Mouse (Mus musculus) brain, embryonic 14.5 days (tissue): Measurements from ENCODE around the gene Hddc2. TPM values are rescaled to one million over a fixed set of nuclear protein-coding genes. Genes with fewer than 3 reads are reported as not detected.

Experiments used
- DNase-seq: peaks from one replicate; pipeline ENCODE4 v3.0.0-alpha.2; 2011; ENCODE audit warnings: low read depth
- CTCF ChIP-seq: fragments of 200-500 bp; IDR thresholded peaks from 2 replicates; pipeline ENCODE4 v1.5.1; 2012; ENCODE audit warnings: inconsistent platforms, mild to moderate bottlenecking, moderate library complexity, borderline replicate concordance; ENCODE audit not compliant: insufficient read depth, insufficient read length; ENCODE audit errors: extremely low read depth
- POLR2A ChIP-seq: fragments of 200-500 bp; IDR thresholded peaks from 2 replicates; pipeline ENCODE4 v1.6.1; 2012; ENCODE audit warnings: mild to moderate bottlenecking, inconsistent platforms, borderline replicate concordance; ENCODE audit not compliant: poor library complexity, insufficient read depth, insufficient read length, severe bottlenecking; ENCODE audit errors: extremely low read depth
- polyA plus RNA-seq: library from polyadenylated mRNA; depleted of rRNA; stranded (reverse); fragments of >200 nt; gene quantifications from 2 replicates; pipeline ENCODE4 v1.2.3, GENCODE M21; 2012; rRNA removed

Hddc2 gene
- polyA plus RNA-seq: 26.4 and 30.5 TPM in 2 replicates

DNA sequence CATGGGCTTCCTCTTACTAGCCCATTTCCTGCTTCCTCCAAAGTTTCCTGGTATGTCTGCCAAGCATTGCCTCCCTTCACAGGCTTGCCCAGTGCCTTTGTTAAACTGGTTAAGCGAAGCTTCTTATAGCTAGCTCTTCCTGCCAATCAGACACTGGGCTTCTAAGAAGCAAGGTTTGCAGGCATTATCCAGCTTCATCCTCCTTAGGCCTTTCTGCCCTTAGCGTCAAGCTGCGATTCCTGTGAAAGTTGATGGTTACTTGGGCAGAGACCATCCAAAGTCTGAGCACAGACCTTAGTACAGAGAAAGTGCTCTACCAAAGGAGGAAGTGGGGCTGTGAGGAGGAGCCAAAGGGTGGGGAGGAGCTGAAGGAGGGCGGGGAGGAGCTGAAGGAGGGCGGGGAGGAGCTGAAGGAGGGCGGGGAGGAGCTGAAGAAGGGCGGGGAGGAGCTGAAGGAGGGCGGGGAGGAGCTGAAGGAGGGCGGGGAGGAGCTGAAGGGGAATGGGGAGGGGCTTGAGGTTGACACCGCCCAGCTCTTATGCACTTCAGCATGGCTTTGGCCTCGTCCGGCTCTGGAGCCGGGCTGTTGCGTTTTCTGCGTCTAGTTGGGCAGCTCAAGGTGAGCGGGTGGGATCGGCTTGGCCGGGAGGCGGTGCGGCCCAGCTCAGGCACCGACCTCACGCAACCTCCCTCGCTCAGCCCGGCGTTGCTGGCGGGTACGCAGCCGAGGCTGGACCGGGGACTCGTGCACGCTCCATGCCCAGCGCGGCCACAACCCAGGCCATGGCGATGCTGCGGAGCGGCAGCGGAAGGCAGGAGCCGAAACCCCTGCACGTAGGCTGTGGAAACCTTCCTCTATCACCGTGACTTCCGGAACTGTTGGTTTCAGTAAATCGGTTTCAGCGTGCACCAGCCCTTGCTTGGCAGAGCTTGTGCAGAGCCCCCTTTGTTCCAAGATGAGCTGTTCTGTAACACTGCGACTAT, at the start of gene Hddc2:
Gene Hddc2 (plus strand): TSS at position 519 of the 984 bp plus-strand sequence.
- TF ChIP-seq POLR2A: peak; percentile 63
- TF ChIP-seq CTCF: no peak

DNA sequence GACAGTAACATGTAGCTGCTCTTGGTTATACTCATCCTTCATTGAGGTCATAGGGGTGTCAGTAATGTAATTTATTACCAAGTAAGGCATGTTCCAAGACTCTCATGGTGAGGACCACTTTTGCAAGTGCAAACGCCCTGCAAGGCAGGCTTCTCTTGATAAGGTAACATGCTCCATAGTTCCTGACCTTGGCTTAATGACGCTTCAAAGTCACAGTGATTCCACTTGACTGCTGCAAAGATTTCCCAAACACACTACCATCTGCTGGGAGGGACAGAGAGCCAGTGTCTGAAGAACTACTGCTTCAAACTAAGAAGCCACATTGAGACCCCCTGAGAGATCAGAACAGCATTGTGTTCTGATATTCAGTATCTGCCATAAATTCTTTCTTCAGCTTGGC, 40.4 kb upstream of the Hddc2 start:
- DNase-seq: no peak
- no peak for TF ChIP-seq POLR2A
- TF ChIP-seq CTCF: no peak

More for the DNA sequence above, at the start of gene Hddc2:
- DNase-seq: peak; percentile 94

DNA sequence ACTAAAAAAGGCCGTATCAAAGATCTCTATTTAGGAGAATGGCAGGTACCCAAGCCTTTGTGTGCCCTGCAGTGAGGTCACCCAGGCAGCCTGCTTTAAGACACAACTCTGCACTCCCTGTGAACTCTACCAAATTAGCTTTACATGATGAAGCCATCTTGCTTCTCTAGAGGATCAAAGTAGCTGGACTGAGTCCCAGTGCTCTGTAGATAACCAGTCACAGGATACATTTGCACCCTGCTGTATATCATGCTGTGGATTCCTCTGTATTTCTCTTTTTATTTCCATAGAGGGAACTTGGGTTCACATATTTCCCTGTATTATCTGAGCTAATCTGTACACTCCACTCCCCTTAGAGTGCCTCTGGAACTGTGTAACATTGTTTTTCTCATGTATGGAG, 40.0 kb upstream of the Hddc2 start:
- peak; percentile 65 for DNase-seq
- TF ChIP-seq CTCF (no peak), POLR2A (no peak)

DNA sequence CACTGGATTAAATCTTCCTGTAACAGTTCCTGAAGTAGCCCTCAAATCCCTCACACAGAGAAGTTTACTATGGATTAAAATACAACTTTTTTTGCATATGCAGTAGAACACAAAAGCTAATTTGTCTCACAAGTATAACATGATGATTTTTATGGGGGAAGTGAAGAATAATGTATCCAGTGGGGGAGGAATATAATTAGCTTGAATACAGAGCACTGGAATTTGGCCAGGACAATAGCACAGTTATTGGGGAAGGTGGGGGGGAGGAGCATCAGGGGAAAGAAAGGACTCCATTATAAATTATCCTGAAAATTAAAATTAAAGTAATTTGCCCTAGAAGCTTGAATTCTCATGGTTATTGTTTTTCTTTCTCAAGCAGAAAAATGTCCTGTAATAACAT, 25.4 kb upstream of the Hddc2 start:
- TF ChIP-seq POLR2A: no peak
- no peak for TF ChIP-seq CTCF
- no peak for DNase-seq

DNA sequence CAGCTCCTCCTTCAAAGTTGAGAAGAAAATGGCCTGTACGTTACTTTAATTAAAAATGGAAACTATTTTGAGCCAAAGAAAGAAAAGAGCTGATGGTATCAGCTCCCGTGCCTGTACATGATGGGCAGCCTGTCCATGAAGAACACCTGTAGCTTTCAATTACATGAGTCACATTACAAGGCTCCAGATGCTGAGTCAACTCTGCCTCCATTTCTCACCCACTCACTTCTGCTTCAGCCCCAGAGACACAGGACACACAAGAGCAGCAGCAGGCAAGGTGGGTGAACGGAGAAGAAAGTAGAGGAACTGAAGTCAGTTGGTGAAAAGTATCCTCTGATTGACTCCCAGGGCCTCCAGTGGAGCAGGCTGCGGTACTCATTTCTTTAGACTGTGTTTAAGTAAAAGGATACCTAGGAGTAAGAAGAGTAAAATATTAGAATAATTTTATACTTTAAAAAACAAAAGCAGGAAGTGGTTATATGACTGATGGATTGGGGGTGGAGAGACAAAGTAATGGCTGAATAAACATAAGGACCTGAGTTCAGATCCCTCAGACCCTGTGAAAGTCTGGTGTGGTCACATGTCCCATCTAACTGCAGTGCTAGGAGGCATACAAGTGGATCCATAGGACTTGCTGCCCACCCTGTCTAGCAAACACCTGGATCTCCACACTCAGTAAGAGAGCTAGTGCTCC, 24.3 kb upstream of the Hddc2 start:
- DNase-seq: no peak
- no peak for TF ChIP-seq POLR2A
- TF ChIP-seq CTCF: no peak

DNA sequence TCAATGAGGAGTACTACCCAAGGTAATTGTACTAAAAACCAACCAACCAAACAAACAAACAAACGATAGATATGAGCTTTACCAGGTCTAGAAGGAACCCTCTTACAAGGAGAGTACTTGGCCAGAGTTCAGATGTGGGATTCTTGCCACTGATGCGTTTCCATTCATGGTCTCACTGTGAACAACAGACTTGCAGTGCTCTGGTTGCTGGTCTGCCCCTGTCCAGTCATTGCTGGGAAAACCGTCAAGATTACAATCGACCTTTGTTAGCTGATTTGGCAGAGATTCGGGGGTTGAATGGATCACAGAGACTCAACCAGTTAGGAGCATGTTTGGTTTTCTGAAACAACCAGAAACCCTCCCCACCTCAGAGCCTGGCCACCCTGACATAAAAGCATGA, 17.5 kb upstream of the Hddc2 start:
- TF ChIP-seq CTCF (no peak), POLR2A (no peak)
- DNase-seq: peak; percentile 83

DNA sequence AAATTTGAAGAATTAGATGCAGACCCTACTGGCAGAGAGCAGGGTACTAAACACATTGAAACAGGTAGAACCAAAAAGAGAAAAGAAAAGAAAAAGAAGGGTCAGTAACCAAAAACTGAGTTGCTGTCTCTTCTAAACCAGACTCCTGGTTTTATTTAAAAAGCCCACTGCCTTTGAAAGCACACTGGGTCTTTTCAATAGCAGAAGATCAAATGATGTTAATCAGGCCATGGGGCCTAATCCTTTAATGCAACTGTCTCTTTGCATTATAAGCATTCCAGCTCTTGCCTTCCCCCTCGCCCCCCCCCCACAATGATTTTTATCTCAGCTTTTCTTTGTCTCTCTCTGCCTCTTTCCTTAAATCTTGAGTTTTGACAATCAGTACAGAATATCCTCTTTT, 16.7 kb upstream of the Hddc2 start:
- DNase-seq: no peak
- no peak for TF ChIP-seq CTCF

DNA sequence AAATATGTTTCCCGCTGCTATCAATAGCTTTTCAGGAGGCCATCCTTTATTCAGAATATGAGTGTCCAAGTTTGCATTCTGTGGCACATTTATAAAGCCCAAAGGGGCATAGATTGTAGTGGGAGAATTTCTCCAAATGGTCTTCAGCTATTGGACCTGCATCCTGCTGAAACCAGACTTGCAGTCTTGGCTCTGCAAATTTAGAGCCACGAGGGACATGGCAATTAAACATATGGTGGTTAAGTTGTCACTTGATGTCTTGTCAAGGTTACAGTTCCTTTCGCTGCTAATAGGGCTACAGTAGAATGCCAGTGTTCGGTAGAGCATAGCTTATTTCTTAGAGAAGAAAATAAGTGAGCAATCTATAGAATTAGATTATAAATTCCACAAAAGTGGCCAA, 16.1 kb upstream of the Hddc2 start:
- DNase-seq: peak; percentile 35
- TF ChIP-seq CTCF (no peak), POLR2A (no peak)

DNA sequence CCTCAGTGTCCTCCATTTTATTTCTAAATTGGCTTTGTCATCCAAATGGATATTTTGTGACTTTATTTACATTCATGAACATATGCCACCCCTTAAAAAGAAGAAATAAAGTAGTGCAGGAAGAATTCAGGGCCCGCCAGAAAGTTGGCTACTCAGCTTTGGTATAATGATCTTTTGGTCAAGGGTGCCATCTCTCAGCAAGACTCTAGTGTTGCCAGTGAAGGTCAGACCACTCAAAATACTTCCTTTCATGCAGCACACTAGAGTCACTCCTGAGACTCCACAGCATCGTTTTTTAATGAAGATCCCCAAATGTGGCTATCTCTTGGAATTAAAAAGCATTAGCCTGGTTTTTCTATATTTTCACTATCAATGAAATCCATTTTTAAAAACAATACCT, 14.9 kb upstream of the Hddc2 start:
- no peak for DNase-seq
- no peak for TF ChIP-seq CTCF
- TF ChIP-seq POLR2A: no peak

DNA sequence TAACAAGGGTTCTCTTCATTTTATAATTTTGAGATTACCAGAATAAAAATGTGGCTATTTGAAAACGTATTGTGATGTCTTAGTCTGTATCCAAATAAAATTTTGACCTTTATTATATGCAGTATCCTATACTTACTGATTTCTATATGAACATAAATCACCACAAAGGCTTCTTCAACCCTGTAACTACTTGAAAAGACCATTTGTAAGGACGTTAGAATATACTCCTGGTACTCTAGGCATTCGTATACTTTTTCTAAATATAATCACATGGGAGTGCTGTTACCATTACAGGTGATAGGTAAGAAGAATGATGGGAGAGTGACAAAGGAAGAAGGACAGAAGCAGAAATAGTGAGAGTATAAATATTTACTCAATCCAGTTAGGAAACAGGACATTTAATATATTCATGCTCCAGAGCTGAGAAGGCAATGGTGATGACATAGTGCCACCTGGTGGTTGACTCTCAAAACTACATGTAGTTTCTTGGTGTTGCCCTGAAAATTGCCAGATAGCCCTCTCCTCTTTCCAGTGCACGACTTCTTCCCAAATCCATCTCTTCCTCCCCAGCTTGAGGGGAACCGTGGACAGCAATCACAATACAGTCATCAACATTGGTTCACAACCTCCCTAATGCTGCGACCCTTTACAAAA, 14.1 kb upstream of the Hddc2 start:
- peak; percentile 83 for DNase-seq
- no peak for TF ChIP-seq POLR2A
- peak; percentile 78; the same call in 1 of the 2 replicates for TF ChIP-seq CTCF

DNA sequence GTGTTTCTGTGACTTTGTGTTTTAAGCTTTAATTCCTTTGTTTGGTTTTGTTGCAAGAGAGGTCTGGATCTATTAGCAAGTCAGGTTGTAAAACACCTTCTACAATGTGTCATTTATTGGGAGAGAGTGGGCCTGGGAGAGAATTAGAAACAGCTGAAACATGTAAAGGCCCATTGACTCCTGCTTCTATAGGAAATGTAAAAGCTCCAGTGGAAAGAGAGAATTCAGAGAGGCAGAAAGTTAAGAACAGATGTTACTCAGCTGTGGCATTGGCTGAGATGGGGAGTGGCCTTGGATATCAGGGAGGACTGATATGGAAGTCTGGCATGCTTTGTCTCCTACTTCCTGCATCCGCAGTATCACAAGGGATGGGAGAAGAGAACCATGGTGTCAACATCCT, 12.9 kb upstream of the Hddc2 start:
- TF ChIP-seq POLR2A (no peak), CTCF (no peak)
- DNase-seq: no peak
